Mouse (Mus musculus) adipose tissue, adult 10 weeks (tissue): Measurements from ENCODE around the gene Nup50. TPM values are rescaled to one million over a fixed set of nuclear protein-coding genes. Genes with fewer than 3 reads are reported as not detected.

Experiments
- polyA plus RNA-seq: library from polyadenylated mRNA; stranded (reverse); fragments of 350-450 nt; fragmentation: Illumina TruSeq; extraction: RNeasy Lipid Tissue Mini Kit (QIAGEN cat#74804); gene quantifications from one replicate; pipeline ENCODE4 v1.2.3, GENCODE M21; 2014; ENCODE audit warnings: low read depth, low replicate concordance

Gene Nup50
- polyA plus RNA-seq = 19.4 TPM

GRCm38 (mm10) chr15:84922884-84923507 lies at the start of gene Nup50:
TSS of gene Nup50 (plus strand) at chr15:84923411.

DNA sequence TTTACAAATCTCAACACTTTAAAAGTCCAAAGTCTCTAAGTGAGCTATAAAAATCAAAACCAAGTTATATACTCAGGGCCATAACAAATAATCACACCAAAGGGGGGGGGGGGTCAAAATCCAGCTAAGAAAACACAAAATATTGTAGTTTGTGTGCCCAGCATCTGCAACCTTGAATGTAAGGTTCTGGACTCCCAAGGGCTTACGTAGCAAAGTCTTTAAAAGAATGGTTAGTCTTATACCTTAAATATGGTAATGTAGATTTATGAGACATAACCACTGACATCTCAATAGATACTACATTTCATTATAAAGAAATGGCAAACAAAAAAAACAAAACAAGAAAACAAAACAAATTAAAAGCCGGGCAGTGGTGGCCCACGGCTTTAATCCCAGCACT lies 3.3 kb upstream of the Nup50 start, which contains the start of gene Gm29666:
Gene Gm29666, minus strand, starts transcription at position 101 of the 400 bp plus-strand sequence.

GRCm38 (mm10) chr15:84987874-84988825 lies 64.9 kb downstream of the Nup50 start, which contains the start of gene 5031439G07Rik:
TSS of gene 5031439G07Rik (minus strand) at chr15:84988551.

Other genes with a start within 250 kb of the Nup50 start
- 19.8 TPM for gene Arhgap8, start 203.4 kb upstream of the Nup50 start, polyA plus RNA-seq
- 1.6 TPM for gene Phf21b, start 67.4 kb upstream of the Nup50 start, polyA plus RNA-seq
- 0.42 TPM for gene Gm29666, start 3.4 kb upstream of the Nup50 start, polyA plus RNA-seq
- gene 5031439G07Rik, start 65.1 kb downstream of the Nup50 start, polyA plus RNA-seq = 25.8 TPM
- gene Upk3a, start 93.7 kb downstream of the Nup50 start, polyA plus RNA-seq = 1.2 TPM
- gene Fam118a, start 105.5 kb downstream of the Nup50 start, polyA plus RNA-seq = 19.3 TPM
- gene Smc1b, start 208.6 kb downstream of the Nup50 start, polyA plus RNA-seq = 1.7 TPM
- gene Ribc2, start 208.7 kb downstream of the Nup50 start, polyA plus RNA-seq = 1.4 TPM